Comparison of ENCODE assay signal across 9 mouse cellular contexts in genomic region chr1:136232285-136232926, GRCm38 (mm10). TPM values are rescaled to one million over a fixed set of nuclear protein-coding genes. Genes with fewer than 3 reads are reported as not detected.
DNase-seq lines count a peak whose midpoint lies in the region; ATAC-seq and TF ChIP-seq lines count a peak whose summit lies in the region.
"Had no signal": no experiment of that assay in that cellular context is flagged by ENCODE, and none has a peak within 500 bp of the region (broad histone marks: within the 10 kb centered on the region; RNA-seq: fewer than 3 reads in every experiment).

No protein-coding gene starts in this region.

- peak overlapping the region; percentile 58 for H3K4me3 ChIP-seq in lung, embryonic 14.5 days (ENCODE audit: low read depth, low read length)
- H3K4me3 ChIP-seq in embryonic facial prominence, embryonic 15.5 days (replicated peaks), result peak overlapping the region; percentile 61
- peak overlapping the region; percentile 79 for H3K4me3 ChIP-seq in limb, embryonic 10.5 days
- H3K4me3 ChIP-seq in small intestine, adult 2 months (ENCODE audit: low read depth, low read length), result peak overlapping the region; percentile 36
- no peak overlapping the region for H3K4me3 ChIP-seq in layer of hippocampus, adult 2 months

- H3K27me3 ChIP-seq in lung, embryonic 14.5 days (ENCODE audit: insufficient read depth, low read length), result no peaks in the 10 kb centered on the region
- no peaks in the 10 kb centered on the region for H3K27me3 ChIP-seq in embryonic facial prominence, embryonic 15.5 days
- H3K27me3 ChIP-seq in limb, embryonic 10.5 days (ENCODE audit: low read depth, poor library complexity, severe bottlenecking), result no peaks in the 10 kb centered on the region
- no peaks in the 10 kb centered on the region; the same call in 1 of the 2 replicates for H3K27me3 ChIP-seq in small intestine, adult 2 months (ENCODE audit: control insufficient read depth, insufficient read depth, low read length)

- H3K9ac ChIP-seq in lung, embryonic 14.5 days, result peak overlapping the region; percentile 70
- H3K9ac ChIP-seq in embryonic facial prominence, embryonic 15.5 days, result no peak overlapping the region

- peak overlapping the region; percentile 69 for H3K27ac ChIP-seq in lung, embryonic 14.5 days (ENCODE audit: low read depth)
- 0 out of 2 replicates have a peak overlapping the region, but pooled peaks have one; percentile 34 for H3K27ac ChIP-seq in embryonic facial prominence, embryonic 15.5 days (replicated peaks)
- peak overlapping the region; percentile 95 for H3K27ac ChIP-seq in limb, embryonic 10.5 days
- peak overlapping the region; percentile 11; the same call in 1 of the 2 replicates for H3K27ac ChIP-seq in small intestine, adult 2 months (ENCODE audit: insufficient read depth, low read depth, low read length)
- H3K27ac ChIP-seq in layer of hippocampus, adult 2 months, result no peak overlapping the region

- TF ChIP-seq CTCF in lung, embryonic 14.5 days (IDR thresholded peaks at IDR 0.05; ENCODE audit: low read depth), result 0 out of 2 replicates have a peak, but pooled peaks have one; percentile 4
- no peak for TF ChIP-seq CTCF in small intestine, adult 2 months (IDR thresholded peaks at IDR 0.05; ENCODE audit: extremely low read depth, insufficient read length, insufficient replicate concordance, low read depth, low read length)
- TF ChIP-seq CTCF in layer of hippocampus, adult 2 months (conservative IDR thresholded peaks at IDR 0.05), result no peak

- peak overlapping the region; percentile 76 for H3K4me2 ChIP-seq in lung, embryonic 14.5 days
- peak overlapping the region; percentile 91 for H3K4me2 ChIP-seq in embryonic facial prominence, embryonic 15.5 days (replicated peaks)

- H3K36me3 ChIP-seq in lung, embryonic 14.5 days (ENCODE audit: insufficient read depth), result 0 out of 2 replicates have a peak, but pooled peaks cover 3% of the 10 kb centered on the region
- no peaks in the 10 kb centered on the region for H3K36me3 ChIP-seq in embryonic facial prominence, embryonic 15.5 days
- H3K36me3 ChIP-seq in limb, embryonic 10.5 days, result peaks cover 12% of the 10 kb centered on the region
- peaks cover under 1% of the 10 kb centered on the region for H3K36me3 ChIP-seq in small intestine, adult 2 months (ENCODE audit: control insufficient read depth, insufficient read depth, low read length)

- no peaks in the 10 kb centered on the region for H3K9me3 ChIP-seq in lung, embryonic 14.5 days (ENCODE audit: low read depth, low read length)
- no peaks in the 10 kb centered on the region for H3K9me3 ChIP-seq in embryonic facial prominence, embryonic 15.5 days (replicated peaks)
- H3K9me3 ChIP-seq in limb, embryonic 10.5 days (replicated peaks), result no peaks in the 10 kb centered on the region

- no peak for TF ChIP-seq POLR2A in small intestine, adult 2 months (IDR thresholded peaks at IDR 0.05; ENCODE audit: low read depth, low read length)

- DNase-seq in lung, embryonic 14.5 days, result peak; percentile 28
- no peak for DNase-seq in lung, postnatal 25 days (ENCODE audit: low spot score)
- peak; percentile 60 for DNase-seq in limb, embryonic 10.5 days (ENCODE audit: low spot score)
- DNase-seq in testis, postnatal 10 days (ENCODE audit: low spot score), result no peak
- DNase-seq in layer of hippocampus, adult 2 months (ENCODE audit: low spot score in 2 of 2), result no peak
- DNase-seq in spleen, postnatal 4 days (ENCODE audit: low spot score in 2 of 2), result no peak

- peaks cover 27% of the 10 kb centered on the region for H3K4me1 ChIP-seq in lung, embryonic 14.5 days (ENCODE audit: insufficient read depth)
- H3K4me1 ChIP-seq in embryonic facial prominence, embryonic 15.5 days, result peaks cover 68% of the 10 kb centered on the region
- peaks cover 62% of the 10 kb centered on the region for H3K4me1 ChIP-seq in limb, embryonic 10.5 days
- peaks cover 20% of the 10 kb centered on the region for H3K4me1 ChIP-seq in small intestine, adult 2 months (ENCODE audit: control insufficient read depth, insufficient read depth, insufficient read length, low read length)

- no peak for ATAC-seq in lung, embryonic 14.5 days (ENCODE audit: insufficient read depth)
- ATAC-seq in embryonic facial prominence, embryonic 15.5 days (ENCODE audit: insufficient number of reproducible peaks, low FRiP score, low TSS enrichment, low read depth), result no peak

- 3% methylated on average over 9 of the region's 9 CpGs for WGBS in lung, embryonic 14.5 days
- WGBS in embryonic facial prominence, embryonic 15.5 days, result 4% methylated on average over 9 of the region's 9 CpGs
- 4% methylated on average over 9 of the region's 9 CpGs for WGBS in limb, embryonic 10.5 days
- WGBS in small intestine, adult 2 months, result 13% methylated on average over 9 of the region's 9 CpGs

RNA-seq across cellular contexts. Expression of gene Inava, which starts 1.7 kb away (rescaled TPM):
- 15.1 and 15.9 TPM in 2 replicates for polyA plus RNA-seq in lung, embryonic 14.5 days (2014; fragmentation: Nextera tagmentation; extraction: Ambion mirVana)
- polyA plus RNA-seq in embryonic facial prominence, embryonic 15.5 days (2015; fragmentation: Nextera tagmentation; extraction: Ambion mirVana), result 16.6 and 19.4 TPM in 2 replicates
- polyA plus RNA-seq in limb, embryonic 10.5 days (2016; fragmentation: Nextera tagmentation; extraction: Ambion mirVana), result 23.6 and 29.2 TPM in 2 replicates
- polyA plus RNA-seq in small intestine, adult 2 months (2012; rRNA removed), result 35.2 and 55.9 TPM in 2 replicates
- 1 to 10 TPM; 3.0 to 3.2 TPM for total RNA-seq in layer of hippocampus, adult 2 months (2021)
- total RNA-seq: liver, adult 2 months had no signal

RNA-seq across cellular contexts. Expression of gene Mroh3, which starts 19.8 kb away (rescaled TPM):
- 0.18 TPM in 1 of 2 replicates, not detected in the other for polyA plus RNA-seq in lung, embryonic 14.5 days (2014; fragmentation: Nextera tagmentation; extraction: Ambion mirVana)
- 0.32 TPM in 1 of 2 replicates, not detected in the other for polyA plus RNA-seq in embryonic facial prominence, embryonic 15.5 days (2015; fragmentation: Nextera tagmentation; extraction: Ambion mirVana)
- polyA plus RNA-seq in limb, embryonic 10.5 days (2016; fragmentation: Nextera tagmentation; extraction: Ambion mirVana), result 0.15 and 0.25 TPM in 2 replicates
- 1.1 and 2.2 TPM in 2 replicates for polyA plus RNA-seq in small intestine, adult 2 months (2012; rRNA removed)
- 1 to 10 TPM; 1.3 to 1.5 TPM for total RNA-seq in layer of hippocampus, adult 2 months (2021)
- total RNA-seq: liver, adult 2 months had no signal
- polyA plus RNA-seq: liver, adult 2 months had no signal

RNA-seq across cellular contexts. Expression of gene Gpr25, which starts 28.3 kb away (rescaled TPM):
- polyA plus RNA-seq in lung, embryonic 14.5 days (2014; fragmentation: Nextera tagmentation; extraction: Ambion mirVana), result not detected in 2 replicates
- not detected in 2 replicates for polyA plus RNA-seq in embryonic facial prominence, embryonic 15.5 days (2015; fragmentation: Nextera tagmentation; extraction: Ambion mirVana)
- not detected in 2 replicates for polyA plus RNA-seq in limb, embryonic 10.5 days (2016; fragmentation: Nextera tagmentation; extraction: Ambion mirVana)
- polyA plus RNA-seq in small intestine, adult 2 months (2012; rRNA removed), result 0.36 and 0.55 TPM in 2 replicates
- 1 to 10 TPM; 5.0 to 5.5 TPM for total RNA-seq in layer of hippocampus, adult 2 months (2021)
- total RNA-seq: liver, adult 2 months had no signal

Comparison
In these comparisons a context has a peak if more than half of its experiments do, and no peak if none do; other contexts are left out.
1. DNase-seq: peak in lung, embryonic 14.5 days (single experiment) and limb, embryonic 10.5 days (single experiment); none in lung, postnatal 25 days (single experiment), testis, postnatal 10 days (single experiment), layer of hippocampus, adult 2 months (0 of 2) and spleen, postnatal 4 days (0 of 2).